Mouse (Mus musculus) lung, adult 2 months (tissue): ENCODE measurements at regions not wholly inside any gene's neighbourhood (a gene's known extent, or its start where the extent isn't known, plus 50 kb on each side); places are given as distances from the start of the nearest gene placed in this dataset.

Source experiments
- DNase-seq: peaks from one replicate; pipeline ENCODE4 v3.0.0; 2022
- H3K4me1 ChIP-seq: fragments of 200-500 bp; 2 replicates; pipeline ENCODE4 v1.6.1; 2011; ENCODE audit warnings: low read length; ENCODE audit not compliant: control insufficient read depth, insufficient read depth
- H3K4me3 ChIP-seq: fragments of 200-500 bp; replicated peaks from 2 replicates; pipeline ENCODE3; 2011; ENCODE audit warnings: low read depth, mild to moderate bottlenecking, control low read depth, low read length; ENCODE audit errors: extremely low read depth
- CTCF ChIP-seq: fragments of 200-500 bp; IDR thresholded peaks from 2 replicates; pipeline ENCODE4 v1.5.1; 2011; ENCODE audit warnings: mild to moderate bottlenecking, low read length, control low read depth; ENCODE audit not compliant: insufficient read depth
- POLR2A ChIP-seq: fragments of 200-500 bp; IDR thresholded peaks from 2 replicates; pipeline ENCODE4 v1.6.1; 2011; ENCODE audit warnings: low read depth, mild to moderate bottlenecking, control low read depth, low read length, borderline replicate concordance; ENCODE audit errors: extremely low read depth
- WGBS: fragments of 180-500 bp; shearing (Covaris S2); methylation state at CpG from one replicate; pipeline ENCODE4 v1.1.7; 2018; 5-methylcytosine and 5-hydroxymethylcytosine counted together

- no peak for TF ChIP-seq CTCF
- TF ChIP-seq POLR2A: no peak
- Histone ChIP-seq H3K4me3 (no peak overlapping the region), H3K4me1 (no peaks in the 10 kb centered on the region)
- no peak for DNase-seq
- 59% methylated on average over 14 of the region's 14 CpGs for WGBS
Observed at GRCm38 (mm10) chr1:120795245-120795644, 193.0 kb downstream of the En1 start.

- H3K4me1 ChIP-seq: no peaks in the 10 kb centered on the region
- TF ChIP-seq POLR2A: no peak
- TF ChIP-seq CTCF: no peak
- no peak for DNase-seq
- H3K4me3 ChIP-seq: no peak overlapping the region
- WGBS: 46% methylated on average over 5 of the region's 5 CpGs
Observed at GRCm38 (mm10) chr1:120801248-120801979, 199.2 kb downstream of the En1 start.

GRCm38 (mm10) chr1:120801980-120802364, 199.8 kb downstream of the En1 start:
- TF ChIP-seq CTCF (no peak), POLR2A (no peak)
- DNase-seq: no peak
- WGBS: 53% methylated on average over 8 of the region's 8 CpGs
- Histone ChIP-seq H3K4me3 (no peak overlapping the region), H3K4me1 (no peaks in the 10 kb centered on the region)

GRCm38 (mm10) chr1:120814441-120814840, 212.2 kb downstream of the En1 start:
- H3K4me3 ChIP-seq: no peak overlapping the region
- 57% methylated on average over 4 of the region's 4 CpGs for WGBS
- TF ChIP-seq POLR2A (no peak), CTCF (no peak)
- H3K4me1 ChIP-seq: no peaks in the 10 kb centered on the region
- DNase-seq: no peak

- TF ChIP-seq CTCF (no peak), POLR2A (no peak)
- no peak overlapping the region for H3K4me3 ChIP-seq
- WGBS: 46% methylated on average over 5 of the region's 5 CpGs
- no peak for DNase-seq
- no peaks in the 10 kb centered on the region for H3K4me1 ChIP-seq
Observed at GRCm38 (mm10) chr1:120816237-120816820, 214.1 kb downstream of the En1 start.

- Histone ChIP-seq H3K4me3 (no peak overlapping the region), H3K4me1 (no peaks in the 10 kb centered on the region)
- WGBS: 17% methylated on average over 1 of the region's 1 CpGs
- DNase-seq: no peak
- no peak for TF ChIP-seq CTCF
- TF ChIP-seq POLR2A: no peak
Observed at GRCm38 (mm10) chr1:120817563-120817962, 215.3 kb downstream of the En1 start.

GRCm38 (mm10) chr1:120831975-120832374, 229.8 kb downstream of the En1 start:
- no peak for DNase-seq
- Histone ChIP-seq H3K4me1 (no peaks in the 10 kb centered on the region), H3K4me3 (no peak overlapping the region)
- 69% methylated on average over 1 of the region's 1 CpGs for WGBS
- TF ChIP-seq CTCF (no peak), POLR2A (no peak)

GRCm38 (mm10) chr1:120842596-120842995, 240.4 kb downstream of the En1 start:
- WGBS: 44% methylated on average over 7 of the region's 7 CpGs
- Histone ChIP-seq H3K4me1 (no peaks in the 10 kb centered on the region), H3K4me3 (no peak overlapping the region)
- TF ChIP-seq CTCF (no peak), POLR2A (no peak)
- no peak for DNase-seq

GRCm38 (mm10) chr1:120846146-120846545, 243.9 kb downstream of the En1 start:
- no peaks in the 10 kb centered on the region for H3K4me1 ChIP-seq
- TF ChIP-seq CTCF (no peak), POLR2A (no peak)
- no peak for DNase-seq
- WGBS: 54% methylated on average over 2 of the region's 2 CpGs
- no peak overlapping the region for H3K4me3 ChIP-seq
